Mouse (Mus musculus) ovary, postnatal 14 days (tissue): ENCODE results near the gene Cntnap1.
"Not testable (repeated sequence)": the region's sequence is repeated elsewhere in the genome, so short reads cannot be mapped to it uniquely, and the experiment has no call there.

Source experiments
- DNase-seq: peaks from one replicate; pipeline ENCODE4 v3.0.0; 2022; ENCODE audit warnings: low spot score

Gene Cntnap1

GRCm38 (mm10) chr11:101170354-101170810 lies at the start of gene Cntnap1:
Cntnap1 (plus strand) TSS chr11:101170523.
- DNase-seq = peak; percentile 61

- no peak for DNase-seq
Measured at GRCm38 (mm10) chr11:101120545-101121188, 49.7 kb upstream of the Cntnap1 start.

DNA sequence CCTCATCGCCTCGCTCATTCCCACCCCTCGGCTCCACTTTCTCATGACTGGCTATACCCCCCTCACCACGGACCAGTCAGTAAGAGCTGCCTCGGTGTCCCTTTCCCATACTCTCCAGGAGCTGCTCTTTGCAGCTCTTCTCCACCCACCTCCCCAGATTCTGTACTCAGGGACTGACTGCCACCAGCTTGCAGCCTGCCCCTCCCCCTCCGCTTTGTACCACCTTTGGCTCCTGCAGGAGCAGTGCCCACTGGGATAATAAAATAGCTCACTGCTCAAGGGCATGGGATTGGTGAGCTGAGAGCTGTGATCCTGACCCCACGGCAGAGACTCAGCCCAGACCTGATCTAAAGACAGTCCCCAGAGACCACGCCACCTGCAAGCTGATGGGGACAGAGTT lies 45.8 kb upstream of the Cntnap1 start:
- DNase-seq = not testable (repeated sequence)

DNA sequence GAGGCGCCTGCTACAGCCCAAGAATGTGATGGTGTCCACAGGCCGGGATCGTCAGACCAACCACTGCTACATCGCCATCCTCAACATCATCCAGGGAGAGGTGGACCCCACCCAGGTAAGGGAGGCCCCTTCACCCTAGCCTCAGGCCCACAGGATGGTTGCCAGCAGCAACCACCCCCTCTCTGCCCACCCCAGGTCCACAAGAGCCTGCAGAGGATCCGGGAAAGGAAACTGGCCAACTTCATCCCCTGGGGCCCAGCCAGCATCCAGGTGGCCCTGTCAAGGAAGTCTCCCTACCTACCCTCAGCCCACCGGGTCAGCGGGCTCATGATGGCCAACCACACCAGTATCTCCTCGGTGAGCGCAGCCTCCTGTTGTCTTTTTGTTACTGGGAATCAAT lies 45.3 kb upstream of the Cntnap1 start:
- DNase-seq = not testable (repeated sequence)

DNA sequence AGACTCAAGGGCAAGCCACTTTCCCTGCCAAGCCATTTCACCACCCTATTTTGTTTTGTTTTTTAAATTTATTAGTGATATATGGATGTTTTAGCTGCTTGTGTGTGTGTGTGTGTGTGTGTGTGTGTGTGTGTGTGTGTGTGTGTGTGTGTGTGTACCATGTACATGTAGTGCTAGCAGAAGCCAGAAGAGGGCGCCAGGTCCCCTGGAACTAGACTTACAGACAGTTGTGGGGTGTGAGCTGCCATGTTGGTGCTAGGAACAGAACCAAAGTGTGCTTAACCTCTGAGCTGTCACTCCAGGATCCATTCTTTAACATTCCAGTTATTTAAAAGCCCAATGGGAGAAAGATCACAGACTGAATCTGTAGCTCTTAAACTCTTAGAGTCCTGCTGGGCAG lies 43.2 kb upstream of the Cntnap1 start:
- no peak for DNase-seq

DNA sequence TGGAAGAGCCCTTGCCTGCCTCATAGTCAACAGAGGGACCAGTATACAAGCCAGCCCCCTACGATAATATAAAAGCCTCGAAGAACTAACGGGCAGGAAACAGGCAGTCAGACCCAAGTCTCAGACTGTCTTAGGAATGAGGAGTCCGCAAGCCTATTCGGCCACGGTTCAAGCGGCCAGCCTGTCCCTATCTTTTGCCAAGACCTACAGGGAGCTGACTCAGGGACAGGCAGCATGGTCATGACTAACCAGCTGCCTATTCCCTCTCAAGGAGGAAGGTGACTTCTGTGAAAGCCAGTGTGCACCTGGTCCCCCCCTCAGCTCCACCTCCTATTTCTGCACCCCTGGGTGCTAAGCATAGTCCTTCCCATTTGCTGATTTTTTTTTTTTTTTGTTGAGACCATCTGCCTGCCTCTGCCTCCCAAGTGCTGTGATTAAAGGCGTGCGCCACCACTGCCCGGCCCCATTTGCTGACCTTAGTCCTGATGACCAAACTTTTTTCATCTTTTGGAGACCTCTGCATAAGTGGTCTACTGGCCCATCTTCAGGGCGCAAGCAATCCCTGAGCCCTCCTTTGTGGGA lies 41.2 kb upstream of the Cntnap1 start:
- DNase-seq = no peak

GRCm38 (mm10) chr11:101130056-101130756 lies 40.1 kb upstream of the Cntnap1 start:
- no peak for DNase-seq

GRCm38 (mm10) chr11:101131187-101131586 lies 39.1 kb upstream of the Cntnap1 start:
- DNase-seq = no peak

DNA sequence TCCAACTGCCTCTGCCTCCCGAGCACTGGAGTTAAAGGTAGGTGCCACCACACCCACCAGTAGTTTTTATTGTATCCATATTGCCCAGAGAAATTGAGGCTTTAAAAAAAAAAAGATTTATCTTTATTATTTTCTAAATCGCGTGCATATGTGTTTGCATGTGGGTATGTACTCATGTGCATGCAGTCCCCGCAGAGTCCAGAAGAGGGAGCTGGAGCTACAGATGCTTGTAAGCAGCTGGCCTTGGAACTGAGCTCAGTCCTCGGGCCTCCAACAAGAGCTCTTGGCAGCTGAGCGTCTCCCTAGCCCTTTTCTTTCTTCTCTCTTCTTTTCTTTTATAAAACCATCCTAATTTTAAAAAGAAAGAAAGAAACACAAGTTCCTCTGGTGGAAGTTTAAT lies 38.6 kb upstream of the Cntnap1 start:
- no peak for DNase-seq

GRCm38 (mm10) chr11:101133037-101133436 lies 37.3 kb upstream of the Cntnap1 start:
- DNase-seq = no peak

GRCm38 (mm10) chr11:101134217-101134865 lies 36.0 kb upstream of the Cntnap1 start:
- DNase-seq = no peak

DNA sequence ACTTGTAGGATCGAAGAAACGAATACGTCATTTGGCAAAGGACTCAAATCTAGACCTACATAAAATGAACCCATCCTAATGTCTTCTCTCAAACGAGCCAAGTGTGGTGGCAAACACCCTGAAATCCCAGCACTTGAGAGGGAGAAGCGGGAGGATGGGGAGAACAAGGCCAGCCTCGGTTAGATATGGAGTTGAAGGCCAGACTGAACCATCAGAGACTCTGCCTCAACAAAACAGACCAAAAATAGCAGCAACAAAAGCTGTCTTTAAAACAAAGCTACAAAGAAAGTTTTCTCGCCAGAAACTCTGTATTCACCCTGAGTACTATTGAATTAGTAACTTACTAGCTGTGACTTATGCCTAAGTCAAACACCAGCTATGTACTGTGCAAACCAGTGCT lies 33.3 kb upstream of the Cntnap1 start:
- no peak for DNase-seq

DNA sequence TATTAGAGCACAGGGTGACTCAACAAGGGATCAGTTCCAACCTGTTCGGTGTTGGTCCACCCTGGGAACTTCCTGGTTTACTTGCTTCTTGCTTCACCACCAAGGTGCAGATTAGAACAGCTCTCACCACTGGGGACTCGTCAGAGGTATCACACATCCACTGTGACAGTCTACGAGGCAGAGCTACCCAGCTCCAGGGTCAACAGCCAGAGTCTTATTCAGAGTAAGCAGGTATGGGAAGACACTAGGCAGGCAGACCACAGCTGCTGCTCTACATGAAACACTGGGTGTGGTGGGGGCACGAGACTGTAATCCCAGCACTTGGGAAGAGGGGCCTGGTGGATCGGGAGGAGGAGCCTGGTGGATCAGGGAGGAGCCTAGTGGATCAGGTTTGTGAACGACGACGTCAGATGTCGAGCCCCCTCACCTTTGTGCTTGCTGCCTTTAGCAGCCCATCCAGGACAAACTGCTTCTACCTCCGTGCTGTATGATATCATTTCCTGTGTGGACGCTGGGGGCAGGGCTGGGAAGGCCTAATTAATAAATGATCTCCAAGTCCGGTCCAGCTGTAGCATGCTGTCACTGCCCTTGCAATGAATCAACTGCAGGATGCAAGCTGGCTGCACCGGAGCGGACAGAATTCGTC lies 31.7 kb upstream of the Cntnap1 start:
- DNase-seq = no peak

DNA sequence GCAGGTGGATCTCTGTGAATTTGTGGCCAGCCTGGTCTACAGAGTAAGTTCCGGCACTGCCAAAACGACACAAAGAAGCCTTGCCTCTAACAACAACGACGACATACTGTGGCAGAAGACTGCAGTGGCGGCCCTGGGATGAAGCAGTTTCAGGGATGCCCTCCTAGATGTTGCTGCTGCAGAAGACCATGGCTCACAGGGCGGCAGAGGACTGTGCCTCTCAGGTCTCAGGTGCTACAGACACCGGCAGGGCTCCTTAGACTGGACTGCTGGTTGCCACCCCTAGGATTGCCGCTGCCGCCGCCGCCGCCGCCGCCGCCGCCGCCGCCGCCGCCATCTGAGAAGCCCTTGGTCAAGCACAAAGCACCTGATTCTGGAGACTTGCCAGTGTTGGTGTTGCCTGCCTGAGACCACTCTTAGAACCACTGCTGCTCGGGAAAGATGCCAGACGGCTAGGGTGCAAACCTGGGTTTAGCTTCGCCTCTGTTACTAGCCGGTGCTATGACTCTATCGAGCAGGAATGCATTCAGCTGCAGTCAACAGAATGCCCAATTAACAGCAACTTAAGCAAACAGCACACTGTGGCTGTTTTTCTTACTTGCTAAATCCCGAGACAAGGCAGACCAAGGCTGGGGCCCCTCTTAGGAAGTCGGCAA lies 30.0 kb upstream of the Cntnap1 start:
- no peak for DNase-seq

DNA sequence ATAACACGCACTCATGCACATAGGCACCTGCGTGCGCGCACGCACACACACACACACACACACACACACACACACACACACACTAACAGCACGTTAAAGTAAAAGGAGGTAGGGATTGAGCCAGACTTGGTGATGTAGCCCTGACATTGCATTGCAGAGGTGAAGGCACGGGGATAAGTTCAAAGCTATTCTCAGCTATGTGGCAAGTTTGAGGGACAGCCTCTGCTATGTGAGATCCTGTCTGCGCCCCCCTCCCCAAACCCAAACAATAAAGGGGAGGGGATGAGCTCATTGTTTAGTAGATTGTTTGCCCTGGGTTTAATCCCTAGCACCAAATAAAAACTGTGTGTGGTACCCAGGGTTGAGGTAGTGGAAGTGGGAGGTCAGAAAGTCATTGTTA lies 29.2 kb upstream of the Cntnap1 start:
- DNase-seq = no peak

DNA sequence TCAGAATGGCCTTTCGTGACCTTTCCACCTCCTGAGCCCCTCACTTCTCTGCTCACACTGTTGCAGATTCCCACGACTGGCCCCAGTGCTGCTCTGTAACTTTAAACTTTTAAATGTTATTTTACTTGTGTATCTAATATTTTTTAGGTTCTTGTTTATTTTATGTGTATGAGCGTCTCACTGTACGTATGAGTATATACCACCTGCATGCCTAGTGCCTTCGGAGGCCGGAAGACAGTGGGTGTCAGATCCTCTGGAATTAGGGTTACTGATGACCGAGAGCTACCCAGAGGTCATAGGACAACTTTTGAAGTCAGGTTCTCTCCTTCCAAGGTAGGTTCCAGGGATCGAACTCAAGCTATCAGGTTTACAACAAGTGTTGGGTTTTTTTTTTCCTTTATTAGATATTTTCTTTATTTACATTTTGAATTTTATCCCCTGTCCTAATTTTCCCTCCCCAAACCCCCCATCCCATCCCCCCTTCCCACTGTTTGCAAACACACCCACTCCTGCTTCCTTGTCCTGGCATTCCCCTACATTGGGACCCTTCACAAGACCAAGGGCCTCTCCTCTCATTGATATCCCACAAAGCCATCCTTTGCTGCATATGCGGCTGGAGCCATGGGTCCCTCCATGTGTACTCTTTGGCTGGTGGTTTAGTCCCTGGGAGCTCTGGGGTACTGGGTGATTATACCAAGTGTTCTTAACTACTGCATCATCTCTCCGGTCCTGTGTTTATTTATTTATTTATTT lies 27.9 kb upstream of the Cntnap1 start:
- DNase-seq = no peak

GRCm38 (mm10) chr11:101143338-101144225 lies 26.7 kb upstream of the Cntnap1 start:
- DNase-seq = no peak

DNA sequence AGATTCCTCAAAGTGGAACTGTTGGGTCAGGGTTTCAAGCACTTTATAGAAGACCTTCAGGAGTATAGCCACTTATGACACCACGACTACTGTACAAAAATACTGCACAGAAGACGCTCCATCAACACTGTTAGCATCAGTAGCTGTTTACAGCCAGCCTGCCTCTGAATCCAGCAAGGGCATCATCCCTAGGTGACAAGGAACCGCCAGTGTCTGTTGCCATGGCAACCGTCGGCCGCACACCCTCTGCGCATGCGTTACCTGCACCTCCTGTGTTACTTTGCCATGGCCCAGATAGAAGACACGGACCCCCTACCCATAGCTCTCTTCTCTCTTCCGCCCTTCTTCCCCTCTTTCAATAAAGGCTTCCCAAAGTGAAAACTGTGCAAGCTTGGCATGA lies 23.9 kb upstream of the Cntnap1 start:
- DNase-seq = no peak

DNA sequence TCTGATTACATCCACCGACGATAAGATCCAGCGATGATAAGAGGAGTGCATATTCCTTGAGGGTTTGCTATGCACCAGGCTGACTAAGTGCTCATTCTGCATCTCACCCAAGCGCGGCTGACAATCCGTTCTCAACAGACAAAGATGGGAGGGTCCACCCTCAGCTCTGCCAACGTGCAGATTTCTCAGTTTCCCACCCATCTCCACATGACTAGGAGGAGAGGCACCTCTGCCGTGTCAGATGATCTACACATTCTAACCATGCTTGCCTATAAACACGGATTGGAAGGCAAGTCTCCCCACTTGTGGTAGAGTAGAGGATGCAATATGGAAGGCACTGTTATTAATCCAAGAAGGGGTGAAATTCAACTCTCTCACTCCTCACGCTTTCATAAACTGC lies 21.6 kb upstream of the Cntnap1 start:
- DNase-seq = no peak
